Mouse (Mus musculus) G1E (cell line): ENCODE data around the gene Rab36.

Experiments
- CTCF ChIP-seq: IDR thresholded peaks from 2 replicates; pipeline ENCODE4 v1.5.1; 2012; ENCODE audit warnings: low read depth, low read length, inconsistent platforms, mixed read lengths
- GATA1 ChIP-seq: IDR thresholded peaks from 2 replicates; pipeline ENCODE4 v1.6.1; 2012; ENCODE audit warnings: borderline replicate concordance, low read length, inconsistent platforms, mixed read lengths
- GATA2 ChIP-seq: IDR thresholded peaks from 2 replicates; pipeline ENCODE4 v1.6.1; 2012; ENCODE audit warnings: low read depth, low read length, inconsistent platforms, borderline replicate concordance
- POLR2AphosphoS5 ChIP-seq: IDR thresholded peaks from 2 replicates; pipeline ENCODE4 v1.6.1; 2012; ENCODE audit warnings: low read depth, low read length, inconsistent platforms; ENCODE audit not compliant: insufficient replicate concordance
- TAL1 ChIP-seq: conservative IDR thresholded peaks from 2 replicates; pipeline ENCODE4 v1.6.1; 2012; ENCODE audit warnings: low read depth, low read length, inconsistent platforms, mixed read lengths

DNA sequence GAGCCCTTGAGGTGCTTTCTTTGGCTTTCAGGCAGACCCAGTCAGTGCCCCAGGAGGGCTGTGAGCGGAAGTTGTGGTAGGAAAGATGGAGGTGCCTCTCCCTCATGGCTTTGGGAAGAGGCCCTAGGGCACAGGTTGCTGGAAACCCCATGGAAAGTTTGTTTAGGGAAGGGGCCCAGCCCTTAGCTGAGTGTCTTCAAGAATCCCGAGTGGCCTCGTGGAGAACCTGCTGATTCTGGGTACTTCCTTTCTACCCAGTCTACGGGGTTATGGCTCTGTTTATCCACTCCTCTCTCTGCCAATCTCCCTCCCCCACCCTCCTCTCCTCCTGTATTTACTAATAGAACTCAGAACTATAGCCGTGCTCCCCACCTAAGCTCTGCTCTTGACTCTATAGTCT, 38.8 kb downstream of the Rab36 start:
- TF ChIP-seq CTCF (no peak), GATA1 (no peak), TAL1 (no peak), GATA2 (no peak), POLR2AphosphoS5 (no peak)
